Mouse (Mus musculus): Measurements from ENCODE around the gene Clrn3. TPM values are rescaled to one million over a fixed set of nuclear protein-coding genes. Genes with fewer than 3 reads are reported as not detected.

Clrn3 gene
- polyA plus RNA-seq, 1 experiment: not detected

- Histone ChIP-seq H3K9me3 (ENCODE audit: control insufficient read depth, low read length) (no peaks in the 10 kb centered on the region), H3K27me3 (ENCODE audit: control insufficient read depth) (no peaks in the 10 kb centered on the region; the same call in 1 of the 2 replicates), H3K36me3 (ENCODE audit: control insufficient read depth) (no peaks in the 10 kb centered on the region), H3K4me1 (ENCODE audit: control insufficient read depth) (no peaks in the 10 kb centered on the region), H3K4me3 (replicated peaks) (no peak overlapping the region)
- TF ChIP-seq GATA1 (IDR thresholded peaks at IDR 0.05; ENCODE audit: low read length) (no peak), TAL1 (IDR thresholded peaks at IDR 0.05; ENCODE audit: low read length) (no peak)
Measured at GRCm38 (mm10) chr7:135470319-135470718, 58.1 kb downstream of the Clrn3 start.

DNA sequence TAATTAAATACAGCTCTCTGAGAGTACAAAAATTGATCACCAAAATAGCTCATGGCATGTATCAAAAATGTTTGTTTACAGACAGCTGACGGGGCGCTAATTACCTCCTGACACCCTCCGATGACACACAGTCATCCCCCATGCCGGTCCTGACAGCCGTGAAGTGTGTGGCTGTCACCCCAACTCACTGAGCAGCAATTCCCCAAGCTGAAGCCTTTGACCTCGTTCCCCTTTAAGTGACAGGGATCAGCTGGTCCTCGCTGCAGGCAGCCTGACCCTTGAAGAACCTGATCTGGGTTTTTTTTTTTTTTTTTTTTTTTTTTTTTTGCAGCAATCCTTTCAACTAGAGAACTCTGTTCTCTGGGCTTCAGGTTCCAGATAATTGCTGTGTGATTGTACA lies 59.8 kb downstream of the Clrn3 start:
- Histone ChIP-seq H3K4me1 (ENCODE audit: control insufficient read depth) (no peaks in the 10 kb centered on the region), H3K9me3 (ENCODE audit: control insufficient read depth, low read length) (no peaks in the 10 kb centered on the region), H3K4me3 (replicated peaks) (no peak overlapping the region), H3K36me3 (ENCODE audit: control insufficient read depth) (no peaks in the 10 kb centered on the region), H3K27me3 (ENCODE audit: control insufficient read depth) (no peaks in the 10 kb centered on the region; the same call in 1 of the 2 replicates)
- no peak for TF ChIP-seq TAL1 (IDR thresholded peaks at IDR 0.05; ENCODE audit: low read length)
- no peak for TF ChIP-seq GATA1 (IDR thresholded peaks at IDR 0.05; ENCODE audit: low read length)

- Histone ChIP-seq H3K4me3 (replicated peaks) (no peak overlapping the region), H3K36me3 (ENCODE audit: control insufficient read depth) (no peaks in the 10 kb centered on the region), H3K27me3 (ENCODE audit: control insufficient read depth) (no peaks in the 10 kb centered on the region; the same call in 1 of the 2 replicates), H3K9me3 (ENCODE audit: control insufficient read depth, low read length) (no peaks in the 10 kb centered on the region), H3K4me1 (ENCODE audit: control insufficient read depth) (no peaks in the 10 kb centered on the region)
- TF ChIP-seq GATA1 (IDR thresholded peaks at IDR 0.05; ENCODE audit: low read length) (no peak), TAL1 (IDR thresholded peaks at IDR 0.05; ENCODE audit: low read length) (no peak)
Measured at GRCm38 (mm10) chr7:135465293-135465692, 63.2 kb downstream of the Clrn3 start.

- no peaks in the 10 kb centered on the region for H3K9me3 ChIP-seq (ENCODE audit: control insufficient read depth, low read length)
- TF ChIP-seq TAL1 (IDR thresholded peaks at IDR 0.05; ENCODE audit: low read length) (no peak), GATA1 (IDR thresholded peaks at IDR 0.05; ENCODE audit: low read length) (no peak)
- no peaks in the 10 kb centered on the region; the same call in 1 of the 2 replicates for H3K27me3 ChIP-seq (ENCODE audit: control insufficient read depth)
- no peaks in the 10 kb centered on the region for H3K36me3 ChIP-seq (ENCODE audit: control insufficient read depth)
- no peak overlapping the region for H3K4me3 ChIP-seq (replicated peaks)
- no peaks in the 10 kb centered on the region for H3K4me1 ChIP-seq (ENCODE audit: control insufficient read depth)
Measured at GRCm38 (mm10) chr7:135464689-135465259, 63.7 kb downstream of the Clrn3 start.

Other genes starting within 250 kb of the Clrn3 start
- gene Foxi2, start 118.3 kb downstream of the Clrn3 start, polyA plus RNA-seq (2012): not detected in 2 replicates
- gene Ptpre, start 8.8 kb upstream of the Clrn3 start, polyA plus RNA-seq (2012): 0.01 TPM in 1 of 2 replicates, not detected in the other
- gene Mki67, start 187.7 kb upstream of the Clrn3 start, polyA plus RNA-seq (2012): 7.0 and 10.8 TPM in 2 replicates